Mouse (Mus musculus): ENCODE results near the gene Noc3l.

The Noc3l gene

GRCm38 (mm10) chr19:38758685-38759472, 60.2 kb downstream of the Noc3l start:
- no peak for DNase-seq (ENCODE audit: low read depth, low spot score)

DNA sequence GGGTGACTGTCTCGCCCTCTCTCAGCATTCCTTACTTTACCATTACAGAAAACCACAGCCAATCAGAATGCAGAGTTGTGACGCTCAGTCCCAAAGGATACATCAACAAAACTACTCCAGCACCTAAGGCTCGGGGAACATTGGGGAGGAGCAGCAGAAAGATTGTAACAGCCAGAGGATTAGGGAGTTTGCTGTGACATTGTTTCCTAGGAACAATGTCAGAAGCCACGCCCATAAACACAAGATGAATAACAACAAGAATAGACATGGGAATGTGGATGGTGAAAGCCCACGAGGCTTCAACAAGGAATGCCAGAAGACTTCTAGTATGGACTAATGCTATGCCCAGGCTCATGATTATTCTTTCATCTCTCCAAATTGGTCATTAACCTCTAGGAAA, 61.0 kb downstream of the Noc3l start:
- no peak for DNase-seq (ENCODE audit: low read depth, low spot score)

DNA sequence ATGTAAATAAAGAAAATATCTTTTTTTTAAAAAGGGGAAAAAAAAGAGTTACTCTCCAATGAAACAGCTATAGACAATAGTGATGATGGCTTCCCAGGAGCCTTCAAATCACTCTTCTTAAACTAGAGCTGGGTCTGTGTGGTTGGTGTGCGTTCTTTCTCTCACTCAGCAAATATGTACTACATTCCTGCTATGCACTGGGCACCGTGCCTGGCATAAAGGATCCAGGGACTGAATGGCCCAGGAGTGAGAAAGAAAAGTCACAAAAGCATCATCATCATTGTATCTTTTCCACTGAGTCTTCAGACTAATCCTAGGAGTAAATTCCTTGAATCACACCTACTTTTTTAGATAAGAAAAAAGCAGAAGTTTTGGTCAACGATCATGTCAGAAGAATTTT, 61.9 kb downstream of the Noc3l start:
- DNase-seq (ENCODE audit: low read depth, low spot score) = no peak

GRCm38 (mm10) chr19:38750192-38750591, 68.8 kb downstream of the Noc3l start:
- no peak for DNase-seq (ENCODE audit: low read depth, low spot score)

DNA sequence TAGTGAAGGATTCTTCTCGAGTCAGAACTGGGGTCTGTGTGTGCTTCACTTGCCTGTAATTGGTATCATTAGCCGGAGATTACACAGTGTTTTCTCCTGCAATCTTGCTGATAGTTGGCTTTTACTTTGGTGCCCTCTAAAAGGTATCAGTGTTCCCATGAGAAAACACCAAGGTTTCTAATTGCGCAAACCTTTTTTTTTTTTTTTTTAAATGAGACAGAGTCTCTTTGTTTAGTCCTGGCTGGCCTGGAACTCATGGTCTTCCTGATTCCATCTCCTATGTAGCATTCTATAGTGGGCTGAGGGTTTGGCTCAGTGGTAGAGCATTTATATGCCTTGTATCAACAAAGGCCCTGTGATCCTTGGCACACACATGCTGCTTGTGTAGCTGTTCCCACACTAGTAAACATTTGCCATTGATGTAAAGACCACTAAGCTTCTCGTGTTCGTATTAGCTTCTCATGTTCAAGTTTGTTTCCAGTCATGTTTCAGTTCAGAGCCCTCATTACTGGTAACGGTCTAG, 72.5 kb downstream of the Noc3l start:
- no peak for DNase-seq (ENCODE audit: low read depth, low spot score)

GRCm38 (mm10) chr19:38745810-38746491, 73.1 kb downstream of the Noc3l start:
- DNase-seq (ENCODE audit: low read depth, low spot score) = peak; percentile 24

GRCm38 (mm10) chr19:38744546-38744945, 74.5 kb downstream of the Noc3l start:
- DNase-seq (ENCODE audit: low read depth, low spot score) = no peak
